Mouse (Mus musculus) ES-E14 (cell line): Measurements from ENCODE around the gene Ppp2r2c.

Source experiments
- CHD2 ChIP-seq: IDR thresholded peaks from 2 replicates; pipeline ENCODE4 v1.6.1; 2014; ENCODE audit warnings: mild to moderate bottlenecking, low read depth, low read length, inconsistent platforms
- HCFC1 ChIP-seq: IDR thresholded peaks from 2 replicates; pipeline ENCODE4 v1.6.1; 2012; ENCODE audit warnings: low read length, inconsistent platforms, borderline replicate concordance; ENCODE audit not compliant: insufficient read depth
- MAFK ChIP-seq: IDR thresholded peaks from 2 replicates; pipeline ENCODE4 v1.6.1; 2014; ENCODE audit warnings: mild to moderate bottlenecking, low read depth, low read length, inconsistent platforms; ENCODE audit not compliant: insufficient read depth
- ZC3H11A ChIP-seq: IDR thresholded peaks from 2 replicates; pipeline ENCODE4 v1.6.1; 2012; ENCODE audit warnings: low read depth, mild to moderate bottlenecking, inconsistent platforms, low read length, borderline replicate concordance
- ZNF384 ChIP-seq: IDR thresholded peaks from 2 replicates; pipeline ENCODE4 v1.6.1; 2012; ENCODE audit warnings: low read depth, low read length, inconsistent platforms

GRCm38 (mm10) chr5:36829913-36830879, 38.1 kb upstream of the Ppp2r2c start, which contains the start of gene Man2b2:
- TF ChIP-seq HCFC1: peak; percentile 79; the same call in 1 of the 2 replicates
- no peak for TF ChIP-seq ZNF384
- TF ChIP-seq ZC3H11A: no peak
- no peak for TF ChIP-seq MAFK
- TF ChIP-seq CHD2: no peak
